Mouse (Mus musculus) B cell, adult 2 months (primary cell): ENCODE data around the gene Dnajb5.
"Not testable (repeated sequence)": the region's sequence is repeated elsewhere in the genome, so short reads cannot be mapped to it uniquely, and the experiment has no call there.

Source experiments
- DNase-seq, 2 experiments: peaks; one replicate each; pipeline ENCODE4 v3.0.0; 2022

The Dnajb5 gene

DNA sequence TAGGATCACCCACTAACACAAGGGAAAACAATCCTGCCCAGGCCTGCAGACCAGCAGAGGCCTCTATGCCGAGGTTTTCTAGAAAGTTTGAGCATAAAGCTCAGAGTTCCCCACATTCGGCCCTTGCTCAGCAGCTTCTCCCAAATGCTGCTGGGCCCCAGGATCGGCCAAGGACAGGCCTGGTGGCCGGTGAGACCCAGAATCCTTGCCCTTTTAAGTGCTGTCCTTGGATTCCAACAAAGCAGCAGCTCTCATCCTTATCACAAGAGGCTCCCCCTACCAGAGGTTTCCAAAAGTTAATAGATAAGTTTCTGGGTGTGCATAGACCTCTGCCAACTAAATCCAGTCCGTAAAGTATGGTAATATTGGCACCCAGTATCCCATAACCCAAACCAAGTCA, 24.3 kb downstream of the Dnajb5 start:
- DNase-seq = no peak

- DNase-seq = no peak
Observed at GRCm38 (mm10) chr4:42978062-42978461, 28.4 kb downstream of the Dnajb5 start.

DNA sequence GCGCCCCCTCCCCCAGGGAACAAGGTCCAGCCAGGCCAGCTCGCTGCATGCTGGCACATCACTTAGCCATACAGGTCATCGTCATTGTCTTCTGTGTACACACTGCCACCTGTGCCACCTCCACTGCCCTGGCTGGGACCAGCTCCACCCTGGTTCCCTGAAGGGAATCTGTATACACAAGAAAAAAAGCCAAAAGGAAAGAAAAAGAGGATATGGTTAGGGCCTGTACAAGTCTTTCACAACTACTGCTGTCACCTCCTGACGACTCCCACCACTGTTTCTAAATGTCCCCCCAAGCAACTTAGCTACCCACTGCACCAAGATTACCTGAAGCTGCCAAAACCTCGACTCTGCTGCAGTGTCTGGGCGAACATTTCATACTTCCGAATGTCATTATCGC, 30.9 kb downstream of the Dnajb5 start:
- DNase-seq = not testable (repeated sequence)

DNA sequence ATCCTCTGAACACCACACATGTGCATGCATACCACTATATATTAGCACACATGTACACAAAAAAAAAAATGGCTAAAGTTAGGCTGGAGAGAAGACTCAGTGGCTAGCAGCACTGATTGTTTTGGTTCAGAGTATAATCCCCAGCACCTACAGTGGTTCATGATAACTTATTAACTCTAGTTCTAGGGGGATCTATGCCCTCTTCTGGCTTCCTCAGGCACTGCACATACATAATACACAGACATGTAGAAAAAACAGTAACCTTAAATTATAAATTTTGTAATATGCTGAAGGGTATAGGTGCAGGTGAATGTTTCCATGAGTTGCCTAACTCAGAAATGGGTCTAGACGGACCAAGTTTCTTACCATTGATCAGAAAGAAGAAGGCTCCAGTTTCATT, 38.7 kb downstream of the Dnajb5 start:
- peak in 1 of 2 experiments; percentile 11 for DNase-seq

DNA sequence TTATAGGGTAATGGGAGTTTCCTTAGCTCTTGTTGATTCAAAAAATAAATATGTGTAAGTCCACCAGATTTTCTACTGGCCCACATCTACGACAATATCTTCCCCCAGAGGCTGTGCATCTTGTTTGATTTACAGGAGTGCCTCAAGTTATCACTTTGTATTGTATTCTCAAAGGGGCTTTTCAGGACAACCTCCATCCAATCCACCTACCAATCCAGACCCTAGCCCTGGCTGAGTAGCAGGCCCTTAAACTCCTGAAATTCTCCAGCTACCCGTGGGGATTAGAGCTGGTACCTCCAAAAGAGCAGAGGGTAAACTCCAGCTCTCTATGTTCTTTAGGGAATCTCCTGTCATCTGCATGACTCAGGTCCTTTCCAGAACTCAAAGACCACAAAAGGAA, 48.4 kb downstream of the Dnajb5 start:
- DNase-seq = no peak

- DNase-seq = peak; percentile 70 to 73
Observed at GRCm38 (mm10) chr4:42999451-43000140, 50.0 kb downstream of the Dnajb5 start.

- peak; percentile 96 to 97 for DNase-seq
Observed at GRCm38 (mm10) chr4:43000141-43000986, 50.8 kb downstream of the Dnajb5 start, which contains the start of gene Vcp. Gene Vcp, minus strand, starts transcription at chr4:43000507.

DNA sequence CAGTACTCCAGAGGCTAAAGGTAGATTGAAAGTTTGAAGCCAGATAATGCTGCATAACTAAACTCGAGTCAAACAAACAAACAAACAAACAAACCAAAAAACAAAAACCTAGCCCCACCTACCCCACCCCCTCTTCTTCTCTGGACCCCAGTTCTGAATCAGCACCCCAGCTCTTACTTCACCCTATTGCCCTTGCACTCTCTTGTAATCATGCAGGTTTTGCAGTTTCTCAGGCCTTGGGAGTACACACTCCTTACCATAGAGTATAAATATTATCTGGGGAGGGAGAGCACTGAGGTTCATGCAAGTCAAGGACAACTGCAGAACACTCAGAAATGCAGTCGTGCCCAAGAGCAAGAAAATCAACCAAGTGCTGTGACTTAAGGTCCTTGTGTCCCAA, 51.7 kb downstream of the Dnajb5 start:
- DNase-seq = no peak

DNA sequence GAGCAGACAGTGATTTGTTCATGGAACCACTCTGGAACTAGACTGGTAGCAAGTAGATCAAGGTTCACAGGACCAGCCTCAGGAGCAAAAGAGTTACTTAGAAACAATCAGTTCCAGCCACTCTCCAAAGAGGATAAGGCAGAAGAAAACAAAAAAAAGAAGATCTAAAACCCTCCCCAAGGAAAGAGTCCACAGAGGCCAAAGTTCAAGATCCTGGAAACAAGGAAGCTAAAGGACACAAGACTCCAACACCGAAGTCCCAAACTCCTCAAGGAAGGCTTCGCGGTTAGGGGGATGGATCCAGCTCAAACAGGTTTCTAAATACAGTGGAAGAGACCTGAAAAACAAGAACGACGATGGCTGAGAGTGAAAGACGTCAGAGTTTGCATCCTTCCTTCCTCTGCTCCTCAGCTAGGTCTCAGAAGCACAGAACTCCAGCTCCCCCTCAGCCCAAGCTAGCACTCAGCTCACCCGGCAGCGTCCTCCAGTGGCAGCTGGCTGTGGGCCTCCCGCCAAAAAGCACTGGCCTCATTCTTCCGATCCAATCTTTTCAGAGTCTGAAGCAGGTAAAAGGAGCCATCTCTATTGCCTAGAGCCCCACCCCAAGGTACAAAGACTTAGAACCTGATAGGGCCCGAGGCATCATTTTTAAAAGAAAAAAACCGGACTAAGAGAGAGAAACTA, 53.3 kb downstream of the Dnajb5 start:
- DNase-seq = no peak

DNA sequence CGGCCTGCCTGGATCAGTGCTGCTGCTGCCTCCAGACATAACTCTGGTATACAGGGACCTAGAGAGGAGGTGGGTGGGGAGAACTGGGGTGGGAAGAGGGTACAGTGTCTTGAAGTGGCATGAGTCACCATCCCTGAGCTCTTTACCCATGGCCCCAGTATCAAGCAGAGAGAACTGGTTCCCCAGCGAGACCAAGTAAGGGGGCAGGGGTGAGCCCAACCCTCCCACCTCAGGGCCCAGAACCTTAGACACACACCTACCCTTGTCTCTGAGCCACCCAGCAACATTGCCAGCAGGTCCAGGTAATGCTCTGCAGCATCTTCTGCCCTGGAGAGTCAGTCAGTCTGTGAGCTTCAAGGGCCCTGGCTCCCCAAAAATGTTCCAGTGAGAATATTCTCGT, 55.3 kb downstream of the Dnajb5 start:
- DNase-seq = no peak

GRCm38 (mm10) chr4:43005765-43006164, 56.2 kb downstream of the Dnajb5 start:
- DNase-seq = peak; percentile 50 to 56
